Mouse (Mus musculus) neutrophil, adult 83 days (primary cell): ENCODE results near the gene Ifit1bl2. TPM values are rescaled to one million over a fixed set of nuclear protein-coding genes. Genes with fewer than 3 reads are reported as not detected.

Source experiments
- total RNA-seq, 2 experiments: library from RNA; stranded (reverse); gene quantifications; one replicate each; pipeline ENCODE4 v1.2.4; 2023

The Ifit1bl2 gene
- total RNA-seq, result 10 to 100 TPM; 13.5 to 17.4 TPM

DNA sequence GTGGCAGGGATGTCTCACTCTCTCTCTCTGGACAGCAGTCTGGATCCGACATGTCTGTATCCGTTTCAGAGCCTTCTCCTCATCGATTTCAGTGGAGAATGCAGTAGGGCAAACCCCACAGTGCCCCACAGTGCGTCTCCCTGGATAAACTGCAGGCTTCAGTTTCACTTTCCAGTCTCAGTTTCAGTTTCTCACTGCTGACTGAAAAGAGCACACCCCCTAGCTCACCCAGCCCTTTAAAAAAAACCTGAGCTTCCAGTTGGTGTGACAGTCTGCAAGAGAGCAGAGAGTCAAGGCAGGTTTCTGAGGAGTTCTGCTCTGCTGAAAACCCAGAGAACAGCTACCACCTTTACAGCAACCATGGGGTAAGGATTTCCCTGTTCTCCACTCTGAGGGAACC, at the start of gene Ifit1bl2, which contains the start of gene Ifit1:
TSS of gene Ifit1bl2 (minus strand) at position 121 of the 400 bp plus-strand sequence.
TSS of gene Ifit1 (plus strand) at position 249 of the 400 bp plus-strand sequence.

DNA sequence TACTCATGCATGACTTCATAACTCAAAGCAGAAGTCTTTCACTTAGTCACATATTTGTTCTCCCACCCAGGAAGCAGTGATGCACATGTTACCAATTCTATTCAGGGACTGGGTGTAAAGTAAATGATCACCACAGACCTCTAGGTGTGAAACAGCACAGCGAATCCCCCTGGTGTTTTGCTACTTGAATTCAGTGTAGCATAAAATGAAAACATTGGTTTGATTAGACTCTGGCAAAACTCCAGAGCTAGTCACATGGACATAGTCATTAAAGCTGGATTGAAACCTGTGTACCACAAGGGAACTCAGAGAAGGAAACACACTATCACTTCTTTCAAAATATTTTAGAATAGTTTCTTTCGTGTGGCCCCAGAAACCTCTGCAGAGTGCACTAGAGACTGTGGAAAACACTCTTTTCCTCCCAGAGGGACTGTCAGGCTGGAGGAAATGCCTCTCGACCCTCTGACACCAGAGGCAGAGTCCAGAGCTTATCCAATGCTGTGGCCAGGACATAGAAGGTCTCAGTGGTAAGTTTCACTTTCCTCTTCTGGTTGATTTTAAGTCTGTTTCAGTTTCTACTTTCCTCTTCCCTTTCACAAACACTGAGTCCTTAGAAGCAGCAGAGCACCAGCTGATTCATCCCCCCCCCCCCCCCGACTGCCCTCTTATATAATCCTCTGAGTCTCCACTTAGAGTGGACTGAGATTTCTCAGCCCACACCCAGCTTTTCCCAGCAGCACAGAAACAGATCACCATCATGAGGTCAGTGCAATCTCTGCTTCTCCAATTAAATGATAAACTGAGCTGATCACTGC, 33.1 kb downstream of the Ifit1bl2 start, which contains the start of gene Ifit3b:
TSS of gene Ifit3b (plus strand) at position 734 of the 815 bp plus-strand sequence.

DNA sequence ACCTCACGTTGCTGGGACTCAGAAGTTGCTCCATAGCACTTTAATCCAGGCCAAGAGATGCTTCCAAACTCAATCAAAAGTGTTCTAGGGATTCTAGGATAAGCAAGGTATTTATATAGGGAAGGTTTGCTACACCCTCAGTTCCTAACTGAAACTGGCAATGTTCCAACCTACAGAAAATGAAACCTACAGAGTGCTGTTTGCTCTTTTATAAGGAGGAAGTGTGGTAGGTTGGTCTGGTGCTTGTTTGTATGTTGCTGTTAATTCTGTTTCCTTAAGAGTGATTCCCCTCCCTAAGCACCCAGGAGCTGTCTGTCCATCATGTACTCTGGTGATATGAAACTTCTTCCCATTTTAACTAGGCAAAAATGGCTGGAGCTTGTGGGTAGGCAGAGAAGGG, 38.7 kb downstream of the Ifit1bl2 start, which contains the start of gene Ifit1bl1:
TSS of gene Ifit1bl1 (minus strand) at position 69 of the 400 bp plus-strand sequence.

DNA sequence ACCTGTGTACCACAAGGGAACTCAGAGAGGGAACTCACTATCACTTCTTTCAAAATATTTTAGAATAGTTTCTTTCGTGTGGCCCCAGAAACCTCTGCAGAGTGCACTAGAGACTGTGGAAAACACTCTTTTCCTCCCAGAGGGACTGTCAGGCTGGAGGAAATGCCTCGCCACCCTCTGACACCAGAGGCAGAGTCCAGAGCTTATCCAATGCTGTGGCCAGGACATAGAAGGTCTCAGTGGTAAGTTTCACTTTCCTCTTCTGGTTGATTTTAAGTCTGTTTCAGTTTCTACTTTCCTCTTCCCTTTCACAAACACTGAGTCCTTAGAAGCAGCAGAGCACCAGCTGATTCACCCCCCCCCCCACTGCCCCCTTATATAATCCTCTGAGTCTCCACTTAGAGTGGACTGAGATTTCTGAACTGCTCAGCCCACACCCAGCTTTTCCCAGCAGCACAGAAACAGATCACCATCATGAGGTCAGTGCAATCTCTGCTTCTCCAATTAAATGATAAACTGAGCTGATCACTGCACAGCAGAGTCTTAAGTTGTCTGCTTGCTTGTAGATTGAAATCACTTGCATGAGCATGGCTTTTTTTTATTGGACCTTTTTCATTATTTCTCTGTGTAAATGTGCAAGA, 57.3 kb downstream of the Ifit1bl2 start, which contains the start of gene Ifit3:
TSS of gene Ifit3 (plus strand) at position 406 of the 641 bp plus-strand sequence.

Other genes starting within 250 kb of the Ifit1bl2 start
- gene Ch25h, start 165.6 kb downstream of the Ifit1bl2 start, total RNA-seq, result not detected
- 10 to 100 TPM; 59.9 to 67.6 TPM for gene Lipa, start 113.3 kb downstream of the Ifit1bl2 start, total RNA-seq
- gene Ifit2, start 90.0 kb downstream of the Ifit1bl2 start, total RNA-seq, result 1 to 10 TPM; 6.0 to 7.5 TPM
- 10 to 100 TPM in 1 of 2 experiments, 1 to 10 TPM in 1; 9.3 to 14.8 TPM for gene Ifit3, start 57.2 kb downstream of the Ifit1bl2 start, total RNA-seq
- 1 to 10 TPM in 1 of 2 experiments, under 1 TPM in 1; 0.77 to 1.2 TPM for gene Ifit1bl1, start 38.8 kb downstream of the Ifit1bl2 start, total RNA-seq
- 1 to 10 TPM; 4.0 to 5.3 TPM for gene Ifit3b, start 32.8 kb downstream of the Ifit1bl2 start, total RNA-seq
- gene Ifit1, start 128 bp upstream of the Ifit1bl2 start, total RNA-seq, result 1 to 10 TPM; 2.9 to 6.8 TPM
- not detected for gene Slc16a12, start 106.5 kb upstream of the Ifit1bl2 start, total RNA-seq
- 1 to 10 TPM; 1.5 to 1.7 TPM for gene Pank1, start 238.7 kb upstream of the Ifit1bl2 start, total RNA-seq